Mouse (Mus musculus) embryo, embryonic 10 days (tissue): Measurements from ENCODE around the gene Prkca.
"Not testable (repeated sequence)": the region's sequence is repeated elsewhere in the genome, so short reads cannot be mapped to it uniquely, and the experiment has no call there.

ENCODE experiments used
- DNase-seq: peaks from one replicate; pipeline ENCODE4 v3.0.0-alpha.2; 2015; ENCODE audit warnings: low spot score

Prkca gene

GRCm38 (mm10) chr11:108118814-108119213, 224.9 kb downstream of the Prkca start:
- no peak for DNase-seq

- no peak for DNase-seq
Observed at GRCm38 (mm10) chr11:108118221-108118620, 225.5 kb downstream of the Prkca start.

- DNase-seq = no peak
Observed at GRCm38 (mm10) chr11:108117360-108118050, 226.2 kb downstream of the Prkca start.

GRCm38 (mm10) chr11:108114091-108114490, 229.6 kb downstream of the Prkca start:
- no peak for DNase-seq

GRCm38 (mm10) chr11:108112437-108112836, 231.3 kb downstream of the Prkca start:
- no peak for DNase-seq

GRCm38 (mm10) chr11:108104085-108104484, 239.6 kb downstream of the Prkca start:
- DNase-seq = no peak

- DNase-seq = no peak
Observed at GRCm38 (mm10) chr11:108101280-108101950, 242.3 kb downstream of the Prkca start.

GRCm38 (mm10) chr11:108098306-108098705, 245.4 kb downstream of the Prkca start:
- no peak for DNase-seq

- DNase-seq = no peak
Observed at GRCm38 (mm10) chr11:108094796-108095195, 248.9 kb downstream of the Prkca start.

- DNase-seq = no peak
Observed at GRCm38 (mm10) chr11:108093248-108093647, 250.5 kb downstream of the Prkca start.

- DNase-seq = no peak
Observed at GRCm38 (mm10) chr11:108091238-108091637, 252.5 kb downstream of the Prkca start.

- peak; percentile 29 for DNase-seq
Observed at GRCm38 (mm10) chr11:108090706-108091105, 253.0 kb downstream of the Prkca start.

GRCm38 (mm10) chr11:108088063-108088462, 255.7 kb downstream of the Prkca start:
- DNase-seq = no peak

GRCm38 (mm10) chr11:108087105-108087700, 256.5 kb downstream of the Prkca start:
- not testable (repeated sequence) for DNase-seq

- no peak for DNase-seq
Observed at GRCm38 (mm10) chr11:108082673-108083072, 261.1 kb downstream of the Prkca start.

GRCm38 (mm10) chr11:108079946-108080650, 263.6 kb downstream of the Prkca start:
- no peak for DNase-seq

- no peak for DNase-seq
Observed at GRCm38 (mm10) chr11:108079454-108079853, 264.3 kb downstream of the Prkca start.

- DNase-seq = no peak
Observed at GRCm38 (mm10) chr11:108077514-108077913, 266.2 kb downstream of the Prkca start.

GRCm38 (mm10) chr11:108072606-108073243, 271.0 kb downstream of the Prkca start:
- no peak for DNase-seq

- DNase-seq = no peak
Observed at GRCm38 (mm10) chr11:108071230-108071629, 272.5 kb downstream of the Prkca start.

GRCm38 (mm10) chr11:108070038-108070437, 273.7 kb downstream of the Prkca start:
- DNase-seq = no peak

GRCm38 (mm10) chr11:108068430-108068829, 275.3 kb downstream of the Prkca start:
- no peak for DNase-seq
